Mouse (Mus musculus): ENCODE data around the gene March10.

GRCm38 (mm10) chr11:105409408-105409807 lies 47.1 kb downstream of the March10 start:
- TF ChIP-seq EP300 (IDR thresholded peaks at IDR 0.05; ENCODE audit: insufficient read depth, low read depth, low read length): no peak
- TF ChIP-seq CTCF (IDR thresholded peaks at IDR 0.05; ENCODE audit: low read depth, low read length): no peak

All from ES-Bruce4 (cell line).